Mouse (Mus musculus) urinary bladder, postnatal 4 days (tissue): ENCODE data around the gene Gm20696.

Experiments used
- DNase-seq, 2 experiments: peaks; one replicate each; pipeline ENCODE4 v3.0.0; 2021 to 2022; ENCODE audit warnings: low spot score in 2 of 2

Gene Gm20696

DNA sequence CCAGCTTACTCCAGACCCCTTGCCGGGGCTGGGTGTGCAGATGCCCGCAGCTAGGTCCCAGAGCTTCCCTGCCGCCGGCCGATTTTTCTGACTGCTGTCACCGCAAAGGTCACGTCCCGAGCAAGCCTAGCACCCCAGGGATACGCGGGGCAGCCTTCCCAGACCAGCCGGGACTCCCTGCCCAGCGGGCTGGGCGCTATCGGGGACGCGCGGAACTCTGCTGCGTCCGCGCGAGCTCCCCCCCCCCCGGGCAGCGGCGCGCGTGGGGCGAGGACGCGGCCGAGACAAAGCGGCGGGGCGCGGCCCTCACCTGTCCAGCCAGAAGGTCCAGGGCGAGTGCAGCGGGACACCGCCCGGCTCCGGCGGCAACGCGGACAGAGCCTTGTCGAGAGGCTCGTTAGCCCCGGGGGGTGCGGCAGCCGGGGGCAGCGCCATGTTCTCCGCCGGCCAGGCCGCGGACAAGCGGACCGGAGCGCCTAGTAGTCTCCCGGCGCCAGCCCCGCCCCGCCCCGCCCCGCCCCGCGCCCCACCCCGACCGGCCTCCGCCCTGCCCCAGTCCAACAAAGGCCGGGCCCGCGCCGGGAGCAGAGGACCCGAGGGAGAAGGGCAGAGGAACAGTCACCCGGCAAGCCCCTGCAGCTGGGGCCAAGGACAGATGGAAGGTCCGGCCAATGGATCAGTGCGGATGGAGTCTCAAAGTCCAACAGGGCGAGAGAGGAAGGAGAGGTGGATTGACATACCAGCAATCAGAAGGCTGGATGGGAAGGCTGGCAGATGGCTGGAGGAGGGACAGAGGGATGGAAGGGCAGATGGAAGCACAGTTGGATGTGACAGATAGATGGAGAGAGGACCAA lies at the start of gene Gm20696, which contains the start of gene Eif4e3:
Gene Gm20696, minus strand, starts transcription at position 480 of the 854 bp plus-strand sequence.
Gene Eif4e3, minus strand, starts transcription at position 454 of the 854 bp plus-strand sequence.
- DNase-seq = peak; percentile 42 to 66

DNA sequence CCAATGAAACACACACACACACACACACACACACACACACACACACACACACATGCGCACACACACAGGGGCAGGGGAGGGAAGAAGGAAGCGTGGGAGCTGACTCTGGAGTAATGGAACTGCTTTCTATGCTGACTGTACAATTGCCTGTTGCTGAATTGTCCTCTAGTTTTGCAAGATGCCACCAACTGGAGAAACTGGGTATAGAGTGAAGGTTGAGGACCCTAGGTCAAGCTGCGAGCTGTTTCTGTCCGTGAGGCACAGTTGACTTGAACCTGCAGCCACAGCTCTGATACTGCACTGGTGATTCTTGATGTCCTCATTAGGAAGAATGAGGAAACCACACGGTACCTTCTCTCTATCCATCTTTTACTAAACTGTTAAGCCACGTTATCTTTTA lies 49.3 kb upstream of the Gm20696 start:
- peak in 1 of 2 experiments; percentile 45 for DNase-seq

DNA sequence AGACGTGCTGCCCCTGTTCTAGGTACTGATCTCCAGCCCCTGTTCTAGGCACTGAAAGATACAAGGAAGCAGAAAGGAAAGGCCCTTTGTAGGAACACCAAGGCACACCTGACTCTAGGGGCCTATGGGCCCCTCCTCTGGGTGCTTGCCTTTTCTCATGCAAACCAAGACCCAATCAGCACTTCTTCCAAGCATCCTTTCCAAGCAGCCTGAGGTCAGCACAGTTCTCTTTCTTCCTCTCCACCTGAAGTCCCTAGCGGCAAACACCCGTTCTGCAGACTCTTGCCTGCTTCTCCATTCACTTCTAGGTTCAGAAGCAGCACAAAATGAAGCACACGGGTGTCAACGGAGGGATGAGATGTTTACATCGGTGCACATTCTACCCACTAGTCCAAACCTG lies 48.6 kb upstream of the Gm20696 start:
- DNase-seq = peak in 1 of 2 experiments; percentile 32

DNA sequence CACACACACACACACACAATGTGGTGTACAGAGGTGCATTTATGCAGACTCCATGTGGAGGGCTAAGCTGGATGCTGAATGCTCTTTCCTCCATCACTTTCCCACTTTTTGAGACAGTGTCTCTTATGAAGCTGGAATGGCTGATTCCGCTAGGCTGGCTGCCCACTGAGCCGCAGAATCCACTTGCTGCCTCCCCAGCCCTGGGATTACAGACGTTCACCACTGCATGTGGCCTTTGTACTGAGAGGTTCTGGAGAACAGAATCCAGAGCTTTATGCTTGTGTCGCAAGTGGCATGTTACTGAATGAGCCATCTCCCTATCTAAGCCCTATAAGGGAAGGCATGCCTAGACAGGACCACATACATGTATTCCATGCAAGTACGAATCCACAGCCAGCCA lies 46.7 kb upstream of the Gm20696 start:
- peak in 1 of 2 experiments; percentile 53 for DNase-seq

DNA sequence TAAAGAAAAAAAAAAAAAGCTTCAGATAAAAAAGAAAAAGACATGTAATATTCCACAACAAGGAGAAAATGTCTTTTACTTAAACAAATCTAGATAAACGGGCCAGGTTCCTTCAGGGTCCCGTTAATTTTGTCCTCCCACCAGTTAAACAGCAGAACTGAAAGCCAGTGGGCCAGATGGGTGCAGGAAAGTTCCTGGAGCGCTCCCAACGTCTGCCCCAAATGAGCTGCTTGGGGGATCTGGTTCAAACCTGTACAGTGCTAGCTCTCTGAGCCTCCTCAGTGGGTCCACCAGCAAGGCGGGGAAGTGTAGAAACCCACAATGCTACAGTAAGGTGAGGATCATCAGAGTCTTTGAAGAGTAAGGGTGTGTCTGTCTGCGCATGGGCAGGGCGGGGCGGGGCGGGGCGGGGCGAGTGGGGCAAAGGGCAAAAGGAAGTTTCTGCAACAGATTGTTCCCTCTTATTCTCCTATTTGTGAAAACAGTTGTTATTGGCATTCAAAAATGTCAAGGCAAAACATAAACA lies 45.0 kb upstream of the Gm20696 start:
- peak in 1 of 2 experiments; percentile 45 for DNase-seq

DNA sequence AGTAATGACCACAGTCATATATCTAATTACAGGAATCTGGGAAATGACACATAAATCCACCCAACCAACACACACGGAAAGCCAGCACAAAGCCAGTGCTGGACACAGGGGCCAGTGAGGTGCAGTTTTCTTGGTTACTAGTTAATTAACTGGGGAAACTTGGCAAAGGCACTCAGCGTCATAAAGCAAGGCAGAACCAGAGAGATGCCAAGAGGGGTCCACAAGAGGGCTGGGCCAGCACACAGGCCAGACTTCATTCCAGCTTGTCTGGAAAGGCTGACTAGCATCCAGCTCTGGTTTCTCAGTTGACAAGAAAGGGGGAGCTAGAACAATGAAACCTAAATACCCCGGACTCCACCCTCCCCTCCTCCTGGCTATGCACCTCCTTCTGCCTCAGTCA lies 33.9 kb upstream of the Gm20696 start:
- no peak for DNase-seq

DNA sequence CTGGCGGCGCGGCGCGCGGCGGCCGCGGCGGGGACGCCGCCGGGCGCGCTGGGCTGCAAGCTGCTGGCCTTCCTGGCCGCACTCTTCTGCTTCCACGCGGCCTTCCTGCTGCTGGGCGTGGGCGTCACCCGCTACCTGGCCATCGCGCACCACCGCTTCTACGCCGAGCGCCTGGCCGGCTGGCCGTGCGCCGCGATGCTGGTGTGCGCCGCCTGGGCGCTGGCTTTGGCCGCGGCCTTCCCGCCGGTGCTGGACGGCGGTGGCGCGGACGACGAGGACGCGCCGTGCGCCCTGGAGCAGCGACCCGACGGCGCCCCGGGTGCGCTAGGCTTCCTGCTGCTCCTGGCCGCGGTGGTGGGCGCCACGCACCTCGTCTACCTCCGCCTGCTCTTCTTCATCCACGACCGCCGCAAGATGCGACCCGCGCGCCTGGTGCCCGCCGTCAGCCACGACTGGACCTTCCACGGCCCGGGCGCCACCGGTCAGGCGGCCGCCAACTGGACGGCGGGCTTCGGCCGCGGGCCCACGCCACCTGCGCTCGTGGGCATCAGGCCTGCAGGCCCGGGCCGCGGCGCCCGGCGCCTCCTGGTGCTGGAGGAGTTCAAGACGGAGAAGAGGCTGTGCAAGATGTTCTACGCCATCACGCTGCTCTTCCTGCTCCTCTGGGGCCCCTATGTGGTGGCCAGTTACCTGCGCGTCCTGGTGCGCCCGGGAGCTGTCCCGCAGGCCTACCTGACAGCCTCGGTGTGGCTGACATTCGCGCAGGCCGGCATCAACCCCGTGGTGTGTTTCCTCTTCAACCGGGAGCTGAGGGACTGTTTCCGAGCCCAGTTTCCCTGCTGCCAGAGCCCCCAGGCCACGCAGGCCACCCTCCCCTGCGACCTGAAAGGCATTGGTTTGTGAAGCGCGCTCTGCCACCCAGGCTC lies 26.6 kb upstream of the Gm20696 start:
- DNase-seq = peak in 1 of 2 experiments; percentile 34

DNA sequence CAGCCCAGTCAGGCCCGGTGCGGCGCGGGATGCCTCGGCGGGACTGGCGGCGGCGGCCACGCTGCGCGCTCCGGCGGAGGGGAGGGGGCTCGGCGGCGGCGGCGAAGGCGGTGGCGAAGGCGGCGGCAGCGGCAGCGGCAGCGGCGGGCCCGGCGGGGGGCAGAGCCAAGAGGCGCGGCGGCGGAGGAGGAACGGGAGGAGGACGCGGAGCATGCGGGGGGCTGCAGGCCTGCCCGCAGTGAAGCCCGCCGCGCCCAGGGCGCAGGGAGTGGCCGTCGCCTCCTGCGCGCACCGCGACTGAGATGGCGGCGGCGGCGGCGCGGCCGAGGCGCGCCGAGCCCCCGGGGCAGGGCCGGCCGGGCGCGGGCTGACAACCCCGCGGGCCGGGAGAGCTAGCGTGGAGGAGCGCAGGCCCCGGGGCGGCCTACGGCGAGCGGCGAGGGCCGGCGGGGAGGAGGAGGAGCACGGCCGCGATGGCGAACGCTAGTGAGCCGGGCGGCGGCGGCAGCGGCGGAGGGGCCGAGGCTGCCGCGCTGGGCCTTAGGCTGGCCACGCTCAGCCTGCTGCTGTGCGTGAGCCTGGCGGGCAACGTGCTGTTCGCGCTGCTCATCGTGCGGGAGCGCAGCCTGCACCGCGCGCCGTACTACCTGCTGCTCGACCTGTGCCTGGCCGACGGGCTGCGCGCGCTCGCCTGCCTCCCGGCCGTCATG lies 25.8 kb upstream of the Gm20696 start, which contains the start of gene Gpr27:
Gene Gpr27, plus strand, starts transcription at position 474 of the 710 bp plus-strand sequence.
- peak; percentile 39 to 64 for DNase-seq

DNA sequence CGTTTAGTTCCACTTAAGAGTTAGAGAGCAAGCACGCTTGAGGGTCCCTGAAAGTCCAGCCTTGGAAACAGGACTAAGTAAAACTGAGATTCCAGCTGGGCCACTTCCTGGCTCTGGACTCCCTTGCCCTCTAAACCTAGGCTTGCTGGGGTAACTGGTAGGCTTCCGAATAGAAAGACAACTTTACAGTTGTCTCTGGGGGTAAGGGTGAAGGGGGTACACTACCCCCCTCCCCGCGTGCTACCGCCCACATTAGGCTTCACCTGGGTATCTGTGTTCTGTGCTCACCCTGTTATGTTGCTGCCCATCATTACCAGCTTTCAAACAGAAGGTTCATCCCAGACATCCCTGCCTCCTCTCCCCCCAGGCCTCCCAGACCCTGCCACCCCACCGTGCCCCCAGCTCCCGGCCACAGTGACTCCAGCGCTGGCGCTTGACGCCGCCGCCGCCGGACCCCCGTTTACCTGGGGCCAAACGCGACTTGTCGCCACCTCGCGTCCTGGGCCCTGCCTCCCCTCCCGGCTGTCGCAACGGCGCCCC lies 25.1 kb upstream of the Gm20696 start:
- DNase-seq = no peak

DNA sequence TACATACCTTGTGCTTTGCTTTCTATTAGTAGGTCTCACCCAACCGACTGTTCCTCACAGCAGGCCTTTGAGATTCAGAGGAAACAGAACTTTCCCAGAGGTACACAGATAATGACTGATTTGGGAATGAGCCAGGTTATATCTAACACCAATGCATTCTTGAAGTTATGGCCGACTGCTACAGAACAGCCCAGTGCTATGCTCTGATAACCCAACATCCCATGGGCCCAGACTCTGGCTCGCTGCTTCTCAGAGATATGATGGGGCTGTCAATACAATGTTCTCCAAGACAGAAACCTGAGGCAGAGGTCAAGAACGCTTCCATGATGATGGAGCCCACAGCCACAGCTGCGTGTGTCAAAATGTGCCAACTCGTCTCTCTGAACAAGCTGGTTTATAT lies 21.9 kb upstream of the Gm20696 start:
- DNase-seq = no peak

DNA sequence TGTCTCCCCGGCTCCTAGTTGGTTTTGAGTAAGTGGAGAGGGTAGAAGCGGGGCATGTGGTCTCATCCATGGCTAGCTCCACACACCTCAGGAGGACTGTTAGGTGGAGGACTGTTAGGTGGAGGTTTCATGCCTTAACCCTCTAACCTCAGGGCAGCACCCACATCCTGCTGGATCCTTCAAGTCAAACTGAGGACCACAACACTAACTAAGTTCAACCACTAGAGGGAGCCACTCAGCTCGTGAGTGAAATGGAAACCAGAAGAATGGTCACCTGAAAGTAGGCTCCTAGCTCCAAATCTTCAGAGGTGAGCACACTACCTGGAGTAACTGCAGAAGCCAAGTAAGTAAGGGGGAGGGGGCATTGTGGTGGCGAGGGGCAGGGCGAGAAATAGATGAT lies 18.3 kb upstream of the Gm20696 start:
- no peak for DNase-seq

DNA sequence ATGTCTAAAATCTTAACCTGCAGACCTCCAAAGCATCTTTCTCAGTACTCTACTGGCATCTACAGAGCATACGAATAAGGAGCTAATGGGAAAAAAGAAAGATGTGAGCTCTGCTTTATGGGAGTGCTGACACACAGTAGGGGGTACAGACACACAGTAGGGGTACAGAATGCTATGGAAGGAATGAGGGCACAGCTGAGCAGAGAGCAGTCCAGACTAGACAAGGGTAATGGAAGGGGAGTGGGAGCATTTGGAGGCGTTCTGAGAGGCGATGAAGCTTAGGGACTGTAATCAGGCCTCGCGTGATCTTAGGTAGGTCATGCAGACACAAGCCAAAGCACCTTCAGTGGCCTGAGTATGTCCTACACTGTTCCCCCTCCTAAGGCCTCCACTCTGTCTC lies 17.4 kb upstream of the Gm20696 start:
- DNase-seq = no peak

DNA sequence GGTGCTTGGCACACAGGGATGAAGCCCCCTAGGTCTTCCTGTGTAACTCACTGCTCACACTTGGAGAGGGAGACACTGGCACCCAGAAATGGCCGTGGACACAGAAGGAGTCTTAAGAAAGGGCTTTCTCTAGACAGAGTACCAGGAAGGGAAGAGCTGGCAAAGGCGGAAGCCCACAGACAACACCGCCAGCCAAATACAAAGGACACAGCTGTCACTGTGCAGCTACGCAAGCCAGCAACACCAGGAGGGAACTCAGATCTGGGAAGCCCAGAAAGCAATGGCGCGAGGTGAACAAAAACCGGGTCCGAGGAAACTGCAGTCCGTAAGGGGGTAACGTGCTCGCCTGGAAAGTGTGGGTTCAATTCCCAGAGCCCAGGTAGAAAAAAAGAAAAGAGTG lies 11.5 kb upstream of the Gm20696 start:
- DNase-seq = no peak

DNA sequence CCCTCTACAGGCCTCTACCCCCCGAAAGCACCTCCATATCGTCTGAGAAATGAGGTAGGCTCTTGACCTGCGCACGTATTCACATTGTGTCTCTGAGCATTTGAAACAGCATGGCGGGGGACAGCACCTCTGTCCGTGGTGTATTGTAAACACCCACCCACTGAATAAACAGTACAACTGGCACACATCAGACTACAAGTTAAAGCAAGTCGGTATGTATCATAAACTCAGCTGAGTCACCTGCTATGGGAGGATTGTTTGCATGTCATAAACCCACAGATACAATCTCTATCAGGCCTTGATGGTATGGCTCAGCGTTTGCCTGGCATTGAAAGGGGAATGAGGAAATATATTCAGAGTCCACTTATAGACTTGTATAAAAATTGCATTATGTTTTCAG lies 10.7 kb upstream of the Gm20696 start:
- DNase-seq = no peak

DNA sequence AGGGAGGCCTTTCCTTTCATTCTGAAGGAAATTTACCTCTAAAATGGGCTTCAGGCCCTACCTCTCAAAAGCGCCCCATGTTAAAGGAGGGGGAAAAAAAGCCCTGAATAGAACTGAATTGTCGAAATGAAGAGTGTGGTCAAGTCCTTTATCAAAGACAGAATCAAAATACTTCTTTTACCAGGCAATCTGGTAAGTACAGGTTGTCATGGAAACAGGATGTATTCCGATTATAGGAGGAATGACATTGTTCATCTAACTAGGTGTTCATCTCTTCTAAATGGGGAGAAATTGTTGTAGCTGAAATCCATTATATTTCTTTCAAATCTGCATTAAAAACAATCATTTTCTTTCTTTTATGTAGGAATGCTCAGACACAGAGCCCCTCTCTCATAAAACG lies 7.9 kb upstream of the Gm20696 start:
- DNase-seq = no peak

DNA sequence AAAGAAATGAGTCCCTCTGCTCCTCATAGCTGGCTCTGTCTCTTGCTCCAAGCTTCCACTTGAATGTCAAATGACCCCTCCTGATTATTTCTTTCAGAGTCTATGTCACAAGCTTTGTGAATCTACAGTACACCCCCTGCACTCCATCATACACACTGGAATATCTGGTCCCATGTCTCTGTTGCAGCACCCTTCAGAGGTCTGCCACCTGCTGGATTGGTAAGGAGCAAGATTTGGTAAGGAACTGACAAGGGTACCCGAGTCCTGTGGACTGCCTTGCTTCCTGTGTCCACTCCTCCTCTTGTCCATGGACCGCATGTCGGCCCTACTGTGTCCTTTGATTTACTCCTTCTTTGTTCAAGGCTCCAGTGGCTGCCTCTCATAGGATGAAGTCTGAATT lies 5.2 kb upstream of the Gm20696 start:
- DNase-seq = no peak

DNA sequence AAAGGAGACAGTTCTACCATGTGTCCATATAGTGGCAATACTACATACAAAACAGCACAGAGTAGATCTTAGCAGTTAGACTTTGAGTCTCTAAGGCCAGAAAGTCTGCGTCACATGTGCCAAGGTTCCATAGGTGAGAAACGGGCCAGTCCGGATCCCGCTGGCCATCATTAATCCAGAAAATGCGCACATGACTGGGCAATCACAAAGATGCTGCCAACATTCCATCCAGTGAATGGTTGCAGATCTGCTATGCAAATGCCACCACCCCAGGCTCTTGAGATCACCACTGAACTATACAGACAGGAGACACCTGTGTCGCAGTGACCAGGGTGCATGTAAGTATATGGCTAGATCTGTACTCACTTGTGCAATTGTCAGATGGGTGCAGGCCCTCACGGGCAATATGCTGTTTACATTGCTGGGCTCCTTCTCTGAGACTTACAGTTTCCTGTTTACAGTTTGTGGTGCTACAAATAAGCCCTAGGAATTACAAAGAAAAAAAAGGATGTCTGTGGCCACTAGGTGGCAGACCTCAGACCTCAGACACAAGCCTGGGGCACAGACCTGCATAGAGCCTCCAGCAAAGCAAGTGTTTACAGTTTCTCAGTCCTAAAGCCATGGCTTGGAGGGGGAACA lies 4.0 kb upstream of the Gm20696 start:
- peak in 1 of 2 experiments; percentile 32 for DNase-seq

DNA sequence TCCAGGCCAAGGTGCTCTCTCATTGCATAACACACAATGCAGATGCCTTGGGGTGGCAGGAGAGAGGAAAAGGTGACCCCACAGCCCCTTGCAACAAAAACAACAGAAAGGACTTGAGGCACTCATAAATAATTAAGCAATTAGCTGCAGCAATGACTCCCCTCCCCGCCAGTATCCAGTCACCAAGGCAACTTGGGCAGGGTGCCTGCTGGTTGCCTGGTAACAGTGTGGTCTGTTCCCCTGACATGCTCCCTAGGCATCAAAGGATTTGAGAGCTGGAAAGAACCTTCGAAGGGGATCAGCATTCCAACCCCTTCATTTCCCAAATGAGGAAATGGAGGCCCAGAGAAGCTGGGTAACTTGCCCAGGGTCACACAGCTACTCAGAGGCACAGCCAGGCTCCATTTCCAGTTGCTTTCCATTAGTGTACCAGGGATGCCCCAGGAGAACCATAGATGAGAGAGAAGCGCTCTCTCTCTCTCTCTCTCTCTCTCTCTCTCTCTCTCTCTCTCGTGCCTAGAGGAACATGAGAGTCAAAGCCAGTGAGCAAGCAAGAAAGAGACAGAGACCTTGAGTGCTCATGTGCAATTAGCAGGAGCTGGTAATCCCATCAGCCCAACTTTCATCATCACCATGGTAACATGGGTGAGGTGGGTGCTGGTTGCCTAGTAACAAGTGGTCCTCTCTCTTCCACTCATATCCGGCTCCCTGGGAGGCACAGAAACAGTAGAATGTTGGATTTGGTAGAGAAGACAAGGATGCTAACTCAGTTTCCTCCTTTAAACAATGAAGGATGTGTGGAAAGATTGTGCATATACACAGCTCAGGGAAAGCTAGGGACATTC lies 3.1 kb upstream of the Gm20696 start:
- DNase-seq = no peak

DNA sequence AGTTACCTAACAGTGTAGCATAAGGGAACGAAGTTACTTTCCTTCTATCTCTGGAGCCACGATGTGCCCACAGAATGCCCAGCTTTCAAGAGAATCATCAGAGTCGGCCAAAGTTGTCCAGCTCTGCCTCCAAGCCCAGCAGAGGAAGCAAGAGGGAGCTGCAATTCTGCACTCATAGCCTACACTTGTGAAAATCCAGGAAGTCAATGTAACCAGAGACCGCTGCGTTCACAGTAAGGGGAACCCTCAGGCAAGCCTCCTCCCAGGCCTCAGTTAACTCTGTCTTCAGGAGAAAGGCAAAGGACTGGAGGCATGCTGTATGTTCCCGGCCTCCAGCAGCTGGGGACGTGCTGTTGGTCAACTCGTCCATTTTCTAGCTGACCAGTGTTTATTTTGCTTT lies 693 bp upstream of the Gm20696 start:
- DNase-seq = no peak
